Mouse (Mus musculus) brain, embryonic 14.5 days (tissue): ENCODE results near the gene Map3k14.

Source experiments
- CTCF ChIP-seq: fragments of 200-500 bp; IDR thresholded peaks from 2 replicates; pipeline ENCODE4 v1.5.1; 2012; ENCODE audit warnings: inconsistent platforms, mild to moderate bottlenecking, moderate library complexity, borderline replicate concordance; ENCODE audit not compliant: insufficient read depth, insufficient read length; ENCODE audit errors: extremely low read depth
- POLR2A ChIP-seq: fragments of 200-500 bp; IDR thresholded peaks from 2 replicates; pipeline ENCODE4 v1.6.1; 2012; ENCODE audit warnings: mild to moderate bottlenecking, inconsistent platforms, borderline replicate concordance; ENCODE audit not compliant: poor library complexity, insufficient read depth, insufficient read length, severe bottlenecking; ENCODE audit errors: extremely low read depth

DNA sequence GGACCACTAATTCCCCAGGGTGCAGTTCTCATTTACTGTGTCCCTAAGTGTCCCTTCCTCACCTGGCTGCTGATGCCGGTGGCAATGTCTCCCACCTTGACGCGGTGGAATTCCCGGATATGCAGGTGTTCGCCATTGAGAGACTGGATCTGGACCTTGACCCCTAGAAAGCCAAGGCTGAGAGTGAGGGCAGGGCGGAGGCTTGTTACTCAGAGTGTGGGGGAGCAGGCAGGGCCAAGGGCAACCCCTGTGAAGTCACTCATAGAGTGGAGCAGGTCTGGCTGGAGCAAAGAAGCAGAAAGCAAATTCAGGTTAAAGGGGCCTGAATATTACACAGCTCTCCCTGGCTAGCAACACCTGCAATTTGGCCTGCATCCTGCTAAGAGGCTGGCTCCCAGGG lies 45.8 kb downstream of the Map3k14 start:
- no peak for TF ChIP-seq CTCF
- no peak for TF ChIP-seq POLR2A
